Mouse (Mus musculus) embryonic facial prominence, embryonic 13.5 days (tissue): ENCODE measurements at regions not wholly inside any gene's neighbourhood (a gene's known extent, or its start where the extent isn't known, plus 50 kb on each side); places are given as distances from the start of the nearest gene placed in this dataset.

Source experiments
- ATAC-seq: fragments of 200-750 bp; cut with Nextera tagmentation; 2 replicates; pipeline ENCODE4 v1.8.0; 2017; ENCODE audit warnings: low read depth; ENCODE audit not compliant: insufficient number of reproducible peaks, insufficient read depth, low FRiP score, low TSS enrichment
- H3K27ac ChIP-seq: fragments of 300-500 bp; sonication (generic); 2 replicates; pipeline ENCODE4 v1.5.1; 2015; ENCODE audit warnings: moderate library complexity, mild to moderate bottlenecking, inconsistent platforms
- H3K27me3 ChIP-seq: fragments of 300-500 bp; sonication (generic); 2 replicates; pipeline ENCODE4 v1.6.1; 2015; ENCODE audit warnings: mild to moderate bottlenecking, inconsistent platforms
- H3K36me3 ChIP-seq: fragments of 300-500 bp; sonication (generic); 2 replicates; pipeline ENCODE4 v1.6.1; 2015; ENCODE audit warnings: mild to moderate bottlenecking, inconsistent platforms
- H3K4me1 ChIP-seq: fragments of 300-500 bp; sonication (generic); 2 replicates; pipeline ENCODE4 v1.6.1; 2015; ENCODE audit warnings: inconsistent platforms
- H3K4me2 ChIP-seq: fragments of 300-500 bp; sonication (generic); 2 replicates; pipeline ENCODE4 v1.6.1; 2015; ENCODE audit warnings: moderate library complexity, mild to moderate bottlenecking, inconsistent platforms
- H3K4me3 ChIP-seq: fragments of 300-500 bp; sonication (generic); 2 replicates; pipeline ENCODE4 v1.5.1; 2015; ENCODE audit warnings: mild to moderate bottlenecking, inconsistent platforms
- H3K9ac ChIP-seq: fragments of 300-500 bp; sonication (generic); 2 replicates; pipeline ENCODE4 v1.6.1; 2015; ENCODE audit warnings: mild to moderate bottlenecking, inconsistent platforms
- H3K9me3 ChIP-seq: fragments of 300-500 bp; sonication (generic); 2 replicates; pipeline ENCODE4 v1.6.1; 2016; ENCODE audit warnings: inconsistent platforms
- WGBS: fragments of 180-500 bp; shearing (Covaris S2); methylation state at CpG from one replicate; pipeline ENCODE4 v1.1.7; 2015; ENCODE audit warnings: mixed read lengths; 5-methylcytosine and 5-hydroxymethylcytosine counted together

DNA sequence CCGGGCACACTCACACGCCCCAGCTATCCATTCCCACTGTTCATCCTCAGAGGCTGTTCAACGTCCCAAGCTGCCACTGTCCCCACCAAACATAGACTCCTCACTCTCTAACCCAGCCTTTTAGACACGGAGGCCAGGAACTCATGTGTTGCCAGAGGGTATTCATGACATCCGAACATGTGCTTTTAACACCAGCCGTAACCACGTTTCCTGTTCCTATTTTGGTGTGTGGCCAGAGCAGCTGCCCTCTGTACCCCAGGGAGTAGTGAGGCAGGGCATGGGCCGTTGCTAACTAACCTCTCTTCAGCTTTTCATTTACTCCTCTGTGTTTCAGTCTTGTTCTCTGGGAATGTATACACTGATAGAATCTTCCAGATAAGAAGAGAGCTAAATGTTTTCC is 156.2 kb downstream of the Glrx3 start:
- 27% methylated on average over 8 of the region's 8 CpGs for WGBS
- ATAC-seq: no peak
- H3K27me3 ChIP-seq: peaks cover 3% of the 10 kb centered on the region; the same call in 1 of the 2 replicates

DNA sequence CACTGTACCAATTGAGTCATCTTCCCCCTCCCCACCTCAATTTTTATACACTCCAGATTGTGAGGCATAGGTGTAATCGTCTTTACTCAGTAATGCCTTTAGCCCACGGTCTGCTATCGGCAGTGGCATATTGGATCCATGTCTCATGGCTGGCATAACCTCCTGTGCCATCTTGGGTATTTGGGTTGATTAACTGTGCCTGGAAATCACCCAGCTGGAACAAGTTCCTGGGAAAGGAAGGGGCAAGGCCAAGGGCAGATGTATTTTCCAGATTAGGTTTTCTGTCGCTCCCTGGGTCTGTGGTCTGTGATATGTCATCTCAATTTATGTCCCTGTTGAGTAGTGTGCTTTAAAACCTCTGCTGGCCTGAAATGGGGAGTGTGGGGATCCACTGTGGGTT is 158.2 kb downstream of the Glrx3 start:
- no peaks in the 10 kb centered on the region for H3K9me3 ChIP-seq
- H3K27ac ChIP-seq: no peak overlapping the region
- H3K4me2 ChIP-seq: no peak overlapping the region
- no peak overlapping the region for H3K9ac ChIP-seq
- peaks cover 5% of the 10 kb centered on the region; the same call in 1 of the 2 replicates for H3K4me1 ChIP-seq
- WGBS: 72% methylated on average over 4 of the region's 4 CpGs
- peaks cover 5% of the 10 kb centered on the region for H3K27me3 ChIP-seq
- H3K4me3 ChIP-seq: no peak overlapping the region
- no peak for ATAC-seq
- no peaks in the 10 kb centered on the region for H3K36me3 ChIP-seq

More for the DNA sequence above, 156.2 kb downstream of the Glrx3 start:
- no peaks in the 10 kb centered on the region for H3K36me3 ChIP-seq
- no peak overlapping the region for H3K4me2 ChIP-seq
- H3K4me1 ChIP-seq: peaks cover 8% of the 10 kb centered on the region; the same call in 1 of the 2 replicates
- H3K27ac ChIP-seq: no peak overlapping the region
- no peak overlapping the region for H3K9ac ChIP-seq
- H3K4me3 ChIP-seq: no peak overlapping the region
- no peaks in the 10 kb centered on the region for H3K9me3 ChIP-seq

DNA sequence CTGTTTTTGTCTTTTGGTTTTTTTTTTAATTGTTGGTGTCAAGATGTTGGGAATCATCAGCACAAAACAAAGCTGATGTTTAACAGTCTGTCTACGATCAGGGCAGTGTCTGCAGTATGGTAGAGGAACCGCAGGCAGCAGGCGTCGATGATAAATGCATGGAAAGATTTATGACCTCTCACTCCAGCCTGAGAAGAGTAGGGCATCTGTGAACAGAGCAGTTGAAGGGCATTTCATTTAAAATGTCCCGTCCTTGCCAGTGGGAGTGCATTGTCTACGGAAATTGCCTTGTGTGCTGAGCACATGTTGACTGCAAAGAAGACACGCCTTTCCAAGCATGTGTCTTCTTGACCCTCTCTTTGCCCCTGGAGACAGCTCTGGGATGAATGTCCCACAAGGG is 158.7 kb downstream of the Glrx3 start:
- H3K36me3 ChIP-seq: no peaks in the 10 kb centered on the region
- H3K4me2 ChIP-seq: no peak overlapping the region
- H3K4me3 ChIP-seq: no peak overlapping the region
- no peak overlapping the region for H3K9ac ChIP-seq
- peaks cover 11% of the 10 kb centered on the region for H3K27me3 ChIP-seq
- WGBS: 90% methylated on average over 7 of the region's 7 CpGs
- peaks cover 5% of the 10 kb centered on the region; the same call in 1 of the 2 replicates for H3K4me1 ChIP-seq
- no peak overlapping the region for H3K27ac ChIP-seq
- no peaks in the 10 kb centered on the region for H3K9me3 ChIP-seq
- no peak for ATAC-seq

DNA sequence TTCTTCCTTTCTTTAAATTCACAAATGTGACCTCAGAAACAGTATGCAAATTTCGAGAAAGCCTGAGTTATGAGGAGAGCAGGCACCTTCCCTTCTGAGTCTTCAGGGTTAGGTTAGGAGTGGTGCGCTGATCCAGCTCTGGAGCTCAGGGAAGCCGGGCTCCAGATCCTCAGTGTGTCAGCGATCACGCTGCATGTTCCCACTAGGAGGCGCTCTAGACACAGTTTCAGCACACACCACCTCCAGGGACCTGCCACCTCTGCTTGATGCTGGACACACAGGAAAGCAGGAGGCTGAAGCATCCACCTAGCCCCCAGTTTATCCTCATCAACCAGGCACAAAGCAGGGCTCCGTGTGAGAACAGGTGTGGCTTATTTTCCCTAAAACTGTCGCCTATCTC is 165.6 kb downstream of the Glrx3 start:
- no peak overlapping the region for H3K27ac ChIP-seq
- H3K27me3 ChIP-seq: peaks cover 29% of the 10 kb centered on the region
- no peak for ATAC-seq
- H3K9me3 ChIP-seq: no peaks in the 10 kb centered on the region
- H3K9ac ChIP-seq: no peak overlapping the region
- H3K4me2 ChIP-seq: no peak overlapping the region
- H3K4me1 ChIP-seq: no peaks in the 10 kb centered on the region
- no peaks in the 10 kb centered on the region for H3K36me3 ChIP-seq
- 7% methylated on average over 8 of the region's 8 CpGs for whole genome bisulfite sequencing
- H3K4me3 ChIP-seq: no peak overlapping the region

DNA sequence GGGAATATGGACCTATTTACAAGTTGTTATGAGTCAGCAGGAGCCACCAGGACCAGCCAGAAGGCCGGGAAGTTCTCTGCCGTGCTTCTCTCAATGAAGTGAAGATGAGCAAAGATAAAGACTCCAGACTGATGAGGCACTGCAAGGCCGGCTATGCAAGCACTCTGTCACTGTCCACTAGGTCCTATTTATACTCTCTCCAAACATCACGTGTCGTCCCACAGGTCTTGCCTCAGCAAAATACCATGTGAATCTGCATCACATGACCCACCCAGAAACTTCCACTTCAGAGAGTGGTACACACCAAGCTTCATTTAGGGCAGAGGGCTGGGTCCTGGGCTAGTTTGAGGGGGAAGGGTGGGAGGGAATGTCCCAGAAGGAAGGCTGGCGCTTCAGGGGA is 172.3 kb downstream of the Glrx3 start:
- Histone ChIP-seq H3K27me3 (0 out of 2 replicates have a peak, but pooled peaks cover under 1% of the 10 kb centered on the region), H3K4me1 (no peaks in the 10 kb centered on the region), H3K9me3 (no peaks in the 10 kb centered on the region), H3K9ac (no peak overlapping the region), H3K4me3 (no peak overlapping the region), H3K4me2 (no peak overlapping the region), H3K27ac (no peak overlapping the region), H3K36me3 (no peaks in the 10 kb centered on the region)
- WGBS: 79% methylated on average over 6 of the region's 6 CpGs
- no peak for ATAC-seq

DNA sequence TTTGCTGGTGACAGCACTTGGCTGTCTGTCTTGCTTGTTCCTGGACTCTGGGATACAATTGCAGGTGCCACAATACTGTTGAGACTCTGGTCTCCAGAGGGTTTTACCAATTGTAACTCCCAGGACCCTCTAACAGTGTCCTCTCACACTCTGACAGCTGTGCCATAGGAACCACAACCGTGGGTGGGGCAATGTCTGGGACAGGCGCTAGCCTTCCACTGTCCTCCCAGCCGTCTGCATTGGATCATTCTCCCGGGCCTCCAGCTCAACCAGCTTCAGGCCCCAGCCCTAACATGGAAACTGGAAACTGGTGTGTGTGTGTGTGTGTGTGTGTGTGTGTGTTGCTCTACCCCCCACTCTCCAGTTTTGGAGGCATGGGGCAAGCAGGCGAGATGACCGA is 173.9 kb downstream of the Glrx3 start:
- H3K4me2 ChIP-seq: no peak overlapping the region
- ATAC-seq: no peak
- no peaks in the 10 kb centered on the region for H3K36me3 ChIP-seq
- H3K4me1 ChIP-seq: no peaks in the 10 kb centered on the region
- no peaks in the 10 kb centered on the region for H3K27me3 ChIP-seq
- 74% methylated on average over 6 of the region's 6 CpGs for WGBS
- no peak overlapping the region for H3K4me3 ChIP-seq
- no peak overlapping the region for H3K9ac ChIP-seq
- no peak overlapping the region for H3K27ac ChIP-seq
- H3K9me3 ChIP-seq: no peaks in the 10 kb centered on the region

DNA sequence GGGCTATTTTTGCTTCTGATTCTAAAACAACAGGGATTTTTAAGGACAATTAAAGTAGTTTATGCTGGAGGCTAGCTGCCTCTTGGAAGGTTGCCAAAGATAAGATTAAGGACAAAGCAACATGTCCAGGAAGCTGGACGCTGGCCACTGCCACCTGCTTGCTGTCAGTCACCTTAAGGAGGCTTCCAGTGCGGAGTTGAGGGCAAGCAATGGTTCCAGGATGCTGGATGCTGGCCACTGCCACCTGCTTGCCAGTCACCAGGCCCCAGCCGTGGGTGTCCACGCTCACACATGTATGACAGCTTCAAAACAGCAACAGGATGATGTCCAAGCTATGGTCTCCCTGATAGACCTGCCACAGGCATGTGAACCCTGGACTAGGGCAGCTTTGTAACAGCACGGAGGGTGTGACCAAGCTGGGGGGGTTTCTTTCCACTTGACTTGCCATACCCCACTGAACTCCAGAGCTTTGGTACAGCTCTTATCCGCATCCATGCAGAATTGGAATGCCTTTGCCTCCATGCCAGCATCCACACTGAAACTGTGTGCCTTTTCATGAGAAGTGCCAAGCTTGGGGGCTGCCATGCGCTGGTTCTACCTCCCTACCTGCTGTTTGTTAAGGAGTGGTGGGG is 174.6 kb downstream of the Glrx3 start:
- no peak overlapping the region for H3K4me3 ChIP-seq
- H3K36me3 ChIP-seq: no peaks in the 10 kb centered on the region
- no peak overlapping the region for H3K9ac ChIP-seq
- no peaks in the 10 kb centered on the region for H3K9me3 ChIP-seq
- ATAC-seq: no peak
- H3K4me1 ChIP-seq: no peaks in the 10 kb centered on the region
- whole genome bisulfite sequencing: 88% methylated on average over 7 of the region's 7 CpGs
- H3K27me3 ChIP-seq: no peaks in the 10 kb centered on the region
- no peak overlapping the region for H3K27ac ChIP-seq
- H3K4me2 ChIP-seq: no peak overlapping the region

DNA sequence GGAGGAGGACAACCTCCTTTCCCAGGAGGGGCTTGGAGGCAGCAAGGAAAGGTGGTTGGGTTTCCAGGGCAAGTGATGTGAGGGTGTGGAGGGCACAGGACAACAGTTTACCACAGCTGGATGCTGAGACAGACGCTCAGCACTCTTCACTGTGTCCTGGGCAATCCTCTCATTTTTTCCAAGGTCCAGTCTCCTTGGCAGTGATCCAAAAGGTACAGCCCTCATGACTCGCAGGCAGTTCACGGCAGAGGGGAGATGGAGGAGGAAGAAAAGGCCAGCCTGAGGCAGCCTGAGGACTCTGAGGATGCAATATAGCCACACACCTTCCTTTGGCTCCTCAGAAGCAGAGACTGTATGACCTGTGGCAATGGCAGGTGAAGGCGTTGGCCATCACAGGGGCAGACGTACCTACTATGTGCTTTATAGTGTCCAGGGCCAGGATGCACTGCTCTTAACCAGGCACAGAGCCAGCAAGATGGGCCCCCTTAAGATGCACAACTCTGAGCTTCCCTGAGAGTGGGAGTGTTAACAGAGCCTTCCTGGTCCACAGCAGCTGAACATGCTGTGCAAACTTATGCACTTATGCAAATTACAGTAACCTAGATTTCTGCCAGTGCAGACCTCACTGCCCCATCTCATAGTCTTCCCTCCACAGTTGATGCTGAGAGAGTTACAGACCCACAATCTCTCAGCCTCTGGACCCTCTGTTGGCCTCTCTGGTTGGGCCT is 181.2 kb downstream of the Glrx3 start:
- no peak for ATAC-seq
- H3K27ac ChIP-seq: no peak overlapping the region
- no peaks in the 10 kb centered on the region for H3K36me3 ChIP-seq
- no peak overlapping the region for H3K4me3 ChIP-seq
- no peak overlapping the region for H3K4me2 ChIP-seq
- no peaks in the 10 kb centered on the region for H3K27me3 ChIP-seq
- WGBS: 71% methylated on average over 5 of the region's 5 CpGs
- H3K9me3 ChIP-seq: no peaks in the 10 kb centered on the region
- peaks cover 26% of the 10 kb centered on the region for H3K4me1 ChIP-seq
- H3K9ac ChIP-seq: no peak overlapping the region

DNA sequence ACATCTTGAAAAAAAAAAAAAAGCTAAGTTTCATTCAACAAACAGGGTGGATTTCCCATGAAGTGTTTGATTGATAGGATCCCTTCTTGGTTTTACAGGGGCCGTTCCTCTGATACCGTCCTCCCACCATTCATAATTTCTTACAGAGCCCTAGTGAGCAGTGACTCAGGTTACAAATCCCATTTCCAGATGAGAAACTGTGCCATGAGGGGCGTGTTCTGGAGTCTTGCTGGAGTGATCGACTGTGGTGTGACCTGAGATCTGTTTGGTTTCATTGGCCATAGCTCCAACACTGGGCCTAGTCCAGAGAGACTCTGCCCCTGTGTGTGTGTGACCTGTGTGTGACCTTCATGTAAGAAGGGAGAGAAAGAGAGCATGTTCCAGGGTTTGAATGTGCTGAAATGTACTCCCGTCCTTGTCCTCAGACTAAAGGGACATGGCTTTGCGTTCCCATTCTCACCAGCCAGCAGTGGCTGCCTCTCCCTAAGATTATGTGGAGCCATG is 181.9 kb downstream of the Glrx3 start:
- Histone ChIP-seq H3K36me3 (no peaks in the 10 kb centered on the region), H3K4me1 (peaks cover 26% of the 10 kb centered on the region), H3K27ac (no peak overlapping the region), H3K27me3 (no peaks in the 10 kb centered on the region), H3K9me3 (no peaks in the 10 kb centered on the region), H3K4me3 (no peak overlapping the region), H3K9ac (no peak overlapping the region), H3K4me2 (no peak overlapping the region)
- no peak for ATAC-seq
- WGBS: 25% methylated on average over 6 of the region's 6 CpGs

DNA sequence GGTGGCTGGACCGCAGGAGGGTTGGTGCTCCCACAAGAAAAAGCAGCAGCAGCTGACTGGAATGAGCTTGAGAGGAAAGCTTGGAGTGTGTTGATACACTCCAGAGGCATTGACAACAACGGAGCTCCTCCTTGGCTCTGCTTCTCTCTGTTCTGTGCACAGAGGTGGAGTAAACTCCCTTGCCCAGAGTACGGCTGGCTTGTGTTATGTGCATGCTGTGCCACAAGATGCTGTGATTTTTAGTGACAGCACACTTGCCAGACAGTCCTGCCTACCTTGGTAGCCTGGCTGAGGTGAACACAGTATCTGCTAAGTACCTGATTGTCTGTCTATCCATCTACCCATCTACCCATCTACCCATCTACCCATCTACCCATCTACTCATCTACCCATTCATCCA is 190.9 kb downstream of the Glrx3 start:
- Histone ChIP-seq H3K9me3 (no peaks in the 10 kb centered on the region), H3K36me3 (no peaks in the 10 kb centered on the region), H3K4me1 (no peaks in the 10 kb centered on the region), H3K27me3 (no peaks in the 10 kb centered on the region), H3K27ac (no peak overlapping the region), H3K4me2 (no peak overlapping the region), H3K4me3 (no peak overlapping the region), H3K9ac (no peak overlapping the region)
- ATAC-seq: no peak
- WGBS: 94% methylated on average over 3 of the region's 3 CpGs

DNA sequence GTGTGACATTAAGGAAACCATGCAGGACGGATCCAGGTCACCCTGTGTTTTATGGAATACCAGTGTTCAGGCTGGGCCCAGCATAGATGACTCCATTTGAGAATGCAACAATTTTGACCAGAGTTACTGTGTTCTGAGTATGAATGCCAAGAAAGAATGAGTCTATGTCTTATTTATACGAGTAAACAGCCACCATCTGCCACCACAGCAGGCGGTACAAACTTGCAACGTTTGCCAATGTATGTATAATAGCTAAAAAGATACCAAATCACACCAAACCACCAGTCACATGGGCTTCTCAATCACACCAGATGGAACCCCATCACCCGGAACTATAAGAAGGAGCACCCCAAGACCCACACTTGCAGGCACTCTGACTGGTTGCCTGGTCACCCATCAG is 192.1 kb downstream of the Glrx3 start:
- H3K27me3 ChIP-seq: no peaks in the 10 kb centered on the region
- ATAC-seq: no peak
- no peaks in the 10 kb centered on the region for H3K4me1 ChIP-seq
- H3K27ac ChIP-seq: no peak overlapping the region
- H3K9me3 ChIP-seq: no peaks in the 10 kb centered on the region
- H3K9ac ChIP-seq: no peak overlapping the region
- no peak overlapping the region for H3K4me2 ChIP-seq
- no peak overlapping the region for H3K4me3 ChIP-seq
- H3K36me3 ChIP-seq: no peaks in the 10 kb centered on the region
- whole genome bisulfite sequencing: 92% methylated on average over 5 of the region's 5 CpGs

DNA sequence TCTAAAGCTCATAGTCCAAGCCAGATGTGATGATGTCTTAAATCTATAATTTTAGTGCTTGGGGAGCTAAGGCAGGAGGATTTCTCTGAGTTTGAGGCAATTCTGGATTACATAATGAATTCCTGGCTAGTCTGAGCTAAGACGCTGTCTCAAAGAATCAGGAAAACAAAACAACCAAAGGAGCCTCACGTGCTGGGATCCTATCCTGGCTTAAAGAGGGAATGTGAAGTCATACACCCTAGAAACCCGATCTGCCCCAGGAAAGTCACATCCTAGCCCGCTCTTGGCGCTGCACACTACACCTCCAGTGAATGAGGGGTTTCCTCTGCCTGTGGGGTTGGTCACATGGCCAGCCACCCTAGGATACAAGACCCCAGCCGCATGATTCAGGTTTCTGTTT is 211.2 kb downstream of the Glrx3 start:
- peaks cover 4% of the 10 kb centered on the region; the same call in 1 of the 2 replicates for H3K4me1 ChIP-seq
- H3K4me3 ChIP-seq: no peak overlapping the region
- 33% methylated on average over 6 of the region's 6 CpGs for WGBS
- H3K4me2 ChIP-seq: no peak overlapping the region
- ATAC-seq: no peak
- no peaks in the 10 kb centered on the region for H3K9me3 ChIP-seq
- no peaks in the 10 kb centered on the region for H3K36me3 ChIP-seq
- H3K27me3 ChIP-seq: no peaks in the 10 kb centered on the region
- H3K9ac ChIP-seq: no peak overlapping the region
- H3K27ac ChIP-seq: no peak overlapping the region
